Mouse (Mus musculus) thymus, adult 2 months (tissue): Measurements from ENCODE around the gene Plce1.

ENCODE experiments used
- CTCF ChIP-seq: fragments of 200-500 bp; IDR thresholded peaks from 2 replicates; pipeline ENCODE4 v1.5.1; 2012; ENCODE audit warnings: mild to moderate bottlenecking, control low read depth, low read length, moderate library complexity, borderline replicate concordance; ENCODE audit not compliant: control insufficient read depth, poor library complexity, insufficient read depth; ENCODE audit errors: extremely low read depth
- POLR2A ChIP-seq: fragments of 200-500 bp; IDR thresholded peaks from 2 replicates; pipeline ENCODE4 v1.6.1; 2012; ENCODE audit warnings: mild to moderate bottlenecking, low read length, control low read depth, moderate library complexity; ENCODE audit not compliant: control insufficient read depth, poor library complexity, insufficient read depth; ENCODE audit errors: extremely low read depth

GRCm38 (mm10) chr19:38478948-38479347 lies 2.0 kb upstream of the Plce1 start:
- no peak for TF ChIP-seq CTCF
- no peak for TF ChIP-seq POLR2A
